Mouse (Mus musculus) stomach, embryonic 14.5 days (tissue): ENCODE data around the gene Npr2. TPM values are rescaled to one million over a fixed set of nuclear protein-coding genes. Genes with fewer than 3 reads are reported as not detected.

Experiments
- ATAC-seq: fragments of 200-750 bp; cut with Nextera tagmentation; 2 replicates; pipeline ENCODE4 v1.8.0; 2017; ENCODE audit warnings: low read depth, moderate TSS enrichment; ENCODE audit not compliant: insufficient number of reproducible peaks, insufficient read depth, low FRiP score
- H3K27ac ChIP-seq: fragments of 300-500 bp; sonication (generic); 2 replicates; pipeline ENCODE4 v1.5.1; 2014; ENCODE audit warnings: mild to moderate bottlenecking, low read length, moderate library complexity, mixed read lengths
- H3K27me3 ChIP-seq: fragments of 300-500 bp; sonication (generic); 2 replicates; pipeline ENCODE4 v1.6.1; 2014; ENCODE audit warnings: low read length, control low read depth, mixed read lengths; ENCODE audit not compliant: control insufficient read depth, insufficient read depth
- H3K36me3 ChIP-seq: fragments of 300-500 bp; sonication (generic); 2 replicates; pipeline ENCODE4 v1.6.1; 2014; ENCODE audit warnings: mild to moderate bottlenecking, control low read depth, low read length, moderate library complexity, mixed read lengths; ENCODE audit not compliant: control insufficient read depth, insufficient read depth
- H3K4me1 ChIP-seq: fragments of 300-500 bp; sonication (generic); 2 replicates; pipeline ENCODE4 v1.6.1; 2014; ENCODE audit warnings: low read length, control low read depth, mixed read lengths; ENCODE audit not compliant: control insufficient read depth, insufficient read depth
- H3K4me2 ChIP-seq: fragments of 300-500 bp; sonication (generic); replicated peaks from 2 replicates; pipeline ENCODE4 v1.6.1; 2014; ENCODE audit warnings: low read depth, low read length, control low read depth
- H3K4me3 ChIP-seq: fragments of 300-500 bp; sonication (generic); 2 replicates; pipeline ENCODE4 v1.5.1; 2014; ENCODE audit warnings: low read depth, low read length, control low read depth
- H3K9ac ChIP-seq: fragments of 300-500 bp; sonication (generic); replicated peaks from 2 replicates; pipeline ENCODE4 v1.6.1; 2014; ENCODE audit warnings: low read depth, mild to moderate bottlenecking, control low read depth, low read length, moderate library complexity, mixed read lengths
- H3K9me3 ChIP-seq: fragments of 300-500 bp; sonication (generic); 2 replicates; pipeline ENCODE4 v1.6.1; 2016; ENCODE audit warnings: low read depth, low read length, control low read depth; ENCODE audit not compliant: control insufficient read depth
- WGBS: fragments of 180-500 bp; shearing (Covaris S2); extraction: QIAGEN DNeasy Blood & Tissue Kit; methylation state at CpG from one replicate; pipeline ENCODE4 v1.1.7; 2014; 5-methylcytosine and 5-hydroxymethylcytosine counted together
- polyA plus RNA-seq: library from polyadenylated mRNA; unstranded; fragments of >200 nt; fragmentation: Nextera tagmentation; extraction: Ambion mirVana; gene quantifications from 2 replicates; pipeline ENCODE4 v1.2.1, GENCODE M21; 2014

The Npr2 gene
- polyA plus RNA-seq = 13.3 and 17.3 TPM in 2 replicates

- ATAC-seq = peak; percentile 54; the same call in 1 of the 2 replicates
Observed at GRCm38 (mm10) chr4:43631046-43631955, at the start of gene Npr2. Npr2 (plus strand) TSS chr4:43631935.

GRCm38 (mm10) chr4:43582241-43582640 lies 49.5 kb upstream of the Npr2 start:
- ATAC-seq = no peak
- H3K9me3 ChIP-seq = no peaks in the 10 kb centered on the region
- H3K27me3 ChIP-seq = no peaks in the 10 kb centered on the region
- no peak overlapping the region for H3K4me2 ChIP-seq
- H3K9ac ChIP-seq = no peak overlapping the region
- H3K4me1 ChIP-seq = peaks cover 14% of the 10 kb centered on the region
- 90% methylated on average over 5 of the region's 5 CpGs for WGBS
- H3K27ac ChIP-seq = no peak overlapping the region
- H3K4me3 ChIP-seq = no peak overlapping the region
- H3K36me3 ChIP-seq = peaks cover 40% of the 10 kb centered on the region

More at GRCm38 (mm10) chr4:43631046-43631955, at the start of gene Npr2:
- Histone ChIP-seq H3K4me2 (peak within 1 kb of the TSS; percentile 86), H3K4me1 (peaks cover 16% of the 10 kb centered on the region), H3K27me3 (no peaks in the 10 kb centered on the region), H3K4me3 (peak within 1 kb of the TSS; percentile 57), H3K9ac (peak within 1 kb of the TSS; percentile 76), H3K36me3 (no peaks in the 10 kb centered on the region), H3K27ac (peak within 1 kb of the TSS; percentile 61), H3K9me3 (no peaks in the 10 kb centered on the region)
- 2% methylated on average over 54 of the region's 70 CpGs for WGBS

- peaks cover 40% of the 10 kb centered on the region for H3K36me3 ChIP-seq
- no peak overlapping the region for H3K27ac ChIP-seq
- no peak overlapping the region for H3K4me2 ChIP-seq
- H3K9me3 ChIP-seq = no peaks in the 10 kb centered on the region
- ATAC-seq = no peak
- peaks cover 7% of the 10 kb centered on the region; the same call in 1 of the 2 replicates for H3K4me1 ChIP-seq
- no peak overlapping the region for H3K9ac ChIP-seq
- 70% methylated on average over 7 of the region's 7 CpGs for WGBS
- H3K27me3 ChIP-seq = no peaks in the 10 kb centered on the region
- H3K4me3 ChIP-seq = no peak overlapping the region
Observed at GRCm38 (mm10) chr4:43583421-43583820, 48.3 kb upstream of the Npr2 start.

- Histone ChIP-seq H3K27me3 (no peaks in the 10 kb centered on the region), H3K4me3 (no peak within 1 kb of the TSS), H3K9ac (no peak within 1 kb of the TSS), H3K4me1 (peaks cover 2% of the 10 kb centered on the region; the same call in 1 of the 2 replicates), H3K9me3 (no peaks in the 10 kb centered on the region), H3K27ac (no peak within 1 kb of the TSS), H3K36me3 (peaks cover 40% of the 10 kb centered on the region), H3K4me2 (no peak within 1 kb of the TSS)
- 62% methylated on average over 12 of the region's 12 CpGs for WGBS
- ATAC-seq = no peak
Observed at GRCm38 (mm10) chr4:43584444-43585416, 47.0 kb upstream of the Npr2 start, which contains the start of gene Msmp. Msmp (minus strand) TSS chr4:43584494.

- no peak overlapping the region for H3K4me3 ChIP-seq
Observed at GRCm38 (mm10) chr4:43585682-43586081, 46.1 kb upstream of the Npr2 start.

GRCm38 (mm10) chr4:43586411-43586810 lies 45.3 kb upstream of the Npr2 start:
- no peaks in the 10 kb centered on the region for H3K9me3 ChIP-seq
- H3K4me3 ChIP-seq = no peak overlapping the region
- H3K36me3 ChIP-seq = peaks cover 27% of the 10 kb centered on the region
- H3K27ac ChIP-seq = no peak overlapping the region
- no peak overlapping the region for H3K9ac ChIP-seq
- no peak overlapping the region for H3K4me2 ChIP-seq
- no peaks in the 10 kb centered on the region for H3K4me1 ChIP-seq
- 67% methylated on average over 8 of the region's 8 CpGs for WGBS
- H3K27me3 ChIP-seq = no peaks in the 10 kb centered on the region
- ATAC-seq = no peak

More at GRCm38 (mm10) chr4:43585682-43586081, 46.1 kb upstream of the Npr2 start:
- Histone ChIP-seq H3K4me1 (no peaks in the 10 kb centered on the region), H3K4me2 (no peak overlapping the region), H3K27me3 (no peaks in the 10 kb centered on the region), H3K9ac (no peak overlapping the region), H3K36me3 (peaks cover 35% of the 10 kb centered on the region), H3K9me3 (no peaks in the 10 kb centered on the region), H3K27ac (no peak overlapping the region)
- ATAC-seq = no peak
- WGBS = 49% methylated on average over 10 of the region's 10 CpGs

- no peak for ATAC-seq
Observed at GRCm38 (mm10) chr4:43587681-43588080, 44.1 kb upstream of the Npr2 start.

GRCm38 (mm10) chr4:43591543-43591942 lies 40.2 kb upstream of the Npr2 start:
- Histone ChIP-seq H3K4me3 (no peak overlapping the region), H3K36me3 (no peaks in the 10 kb centered on the region), H3K9ac (no peak overlapping the region), H3K9me3 (no peaks in the 10 kb centered on the region), H3K27me3 (no peaks in the 10 kb centered on the region), H3K4me2 (no peak overlapping the region), H3K27ac (no peak overlapping the region), H3K4me1 (no peaks in the 10 kb centered on the region)
- WGBS = 58% methylated on average over 5 of the region's 5 CpGs
- no peak for ATAC-seq

More at GRCm38 (mm10) chr4:43587681-43588080, 44.1 kb upstream of the Npr2 start:
- WGBS = 51% methylated on average over 7 of the region's 7 CpGs
- H3K27ac ChIP-seq = no peak overlapping the region
- H3K9me3 ChIP-seq = no peaks in the 10 kb centered on the region
- H3K36me3 ChIP-seq = peaks cover 15% of the 10 kb centered on the region
- no peaks in the 10 kb centered on the region for H3K4me1 ChIP-seq
- no peak overlapping the region for H3K4me2 ChIP-seq
- H3K9ac ChIP-seq = no peak overlapping the region
- no peaks in the 10 kb centered on the region for H3K27me3 ChIP-seq
- H3K4me3 ChIP-seq = no peak overlapping the region
